Mouse (Mus musculus): ENCODE data around the gene Fhl4.

GRCm38 (mm10) chr10:85071605-85072152 lies 30.6 kb downstream of the Fhl4 start:
- TF ChIP-seq GATA1 (IDR thresholded peaks at IDR 0.05; ENCODE audit: low read length) (no peak), TAL1 (IDR thresholded peaks at IDR 0.05; ENCODE audit: low read length) (no peak)
